Mouse (Mus musculus) embryonic fibroblast, embryonic 13.5 days (primary cell): ENCODE data around the gene Slc4a5.

ENCODE experiments used
- CTCF ChIP-seq: IDR thresholded peaks from 2 replicates; pipeline ENCODE4 v1.5.1; 2011; ENCODE audit warnings: mild to moderate bottlenecking, control low read depth, low read length, moderate library complexity, borderline replicate concordance; ENCODE audit not compliant: insufficient read depth
- POLR2A ChIP-seq: IDR thresholded peaks from 2 replicates; pipeline ENCODE4 v1.6.1; 2011; ENCODE audit warnings: low read depth, mild to moderate bottlenecking, control low read depth, low read length, moderate library complexity

DNA sequence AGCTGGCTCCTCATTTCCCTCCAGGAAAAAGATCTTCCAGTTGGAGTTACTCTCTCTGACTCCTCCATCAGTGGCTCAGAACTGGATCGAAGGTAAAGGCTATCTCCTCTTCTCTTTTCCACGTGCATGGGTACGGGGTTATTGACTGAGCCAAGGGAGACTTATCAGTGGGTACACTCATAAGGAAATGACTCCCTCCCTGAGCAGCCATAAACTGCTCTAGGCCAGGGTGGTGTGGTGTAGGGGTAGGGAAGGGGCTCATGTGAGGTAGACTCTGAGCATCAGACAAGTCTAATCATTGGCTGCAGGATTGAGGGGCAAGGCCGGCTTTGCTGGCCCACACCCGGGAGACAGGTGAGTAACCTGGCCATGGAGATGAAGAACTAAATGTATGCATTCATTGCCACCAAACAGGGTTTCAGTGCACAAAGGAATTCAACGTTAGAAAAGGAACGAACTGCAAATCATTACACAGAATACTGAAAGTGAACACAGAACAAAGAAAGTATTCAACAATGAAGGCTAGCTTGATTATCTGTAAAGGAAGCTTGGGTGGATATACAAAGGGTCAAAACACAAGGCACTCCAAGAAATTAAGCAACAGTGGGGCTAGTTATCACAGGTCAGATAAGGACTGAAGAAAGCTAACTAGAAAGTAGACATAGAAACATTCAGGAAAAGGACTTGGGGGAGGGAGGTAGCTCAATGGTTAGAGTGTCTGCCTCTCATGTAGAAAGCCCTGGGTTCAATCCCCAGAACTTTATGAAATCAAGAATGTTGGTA lies 81.0 kb downstream of the Slc4a5 start:
- TF ChIP-seq POLR2A = no peak
- TF ChIP-seq CTCF = no peak
